Mouse (Mus musculus): ENCODE results near the gene 1700020A23Rik.
"Not testable (repeated sequence)": the region's sequence is repeated elsewhere in the genome, so short reads cannot be mapped to it uniquely, and the experiment has no call there.

The 1700020A23Rik gene

DNA sequence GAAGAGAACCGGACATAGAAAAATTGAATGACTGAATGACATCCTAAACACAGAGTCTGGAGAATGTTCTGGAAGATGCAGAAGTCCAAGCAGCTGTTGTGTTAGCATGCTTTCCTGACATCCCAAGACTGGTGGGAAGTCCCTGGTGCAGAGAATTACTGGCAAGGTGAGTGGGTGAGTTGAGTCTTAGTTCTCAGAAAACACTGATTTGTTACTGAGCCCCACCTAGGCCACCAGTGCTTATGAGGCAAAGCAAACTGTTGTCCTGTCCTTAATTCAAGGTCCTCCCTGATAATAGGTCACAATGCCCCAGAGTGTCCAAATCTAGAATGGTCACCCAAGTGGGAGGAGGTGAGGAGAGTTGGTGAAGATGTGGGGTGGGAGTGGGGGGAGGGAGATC is at the start of gene 1700020A23Rik, which contains the start of gene Gm28372:
Gene 1700020A23Rik (plus strand): TSS at position 321 of the 400 bp plus-strand sequence.
Gene Gm28372 (plus strand): TSS at position 301 of the 400 bp plus-strand sequence.
- no peak for DNase-seq

- no peak for DNase-seq
These were observed 47.5 kb upstream of the 1700020A23Rik start for GRCm38 (mm10) chr2:130357551-130357950.

- no peak for DNase-seq
These were observed 46.2 kb upstream of the 1700020A23Rik start for GRCm38 (mm10) chr2:130358852-130359251.

GRCm38 (mm10) chr2:130362511-130363026 is 42.5 kb upstream of the 1700020A23Rik start:
- DNase-seq, result peak; percentile 85 to 87

DNA sequence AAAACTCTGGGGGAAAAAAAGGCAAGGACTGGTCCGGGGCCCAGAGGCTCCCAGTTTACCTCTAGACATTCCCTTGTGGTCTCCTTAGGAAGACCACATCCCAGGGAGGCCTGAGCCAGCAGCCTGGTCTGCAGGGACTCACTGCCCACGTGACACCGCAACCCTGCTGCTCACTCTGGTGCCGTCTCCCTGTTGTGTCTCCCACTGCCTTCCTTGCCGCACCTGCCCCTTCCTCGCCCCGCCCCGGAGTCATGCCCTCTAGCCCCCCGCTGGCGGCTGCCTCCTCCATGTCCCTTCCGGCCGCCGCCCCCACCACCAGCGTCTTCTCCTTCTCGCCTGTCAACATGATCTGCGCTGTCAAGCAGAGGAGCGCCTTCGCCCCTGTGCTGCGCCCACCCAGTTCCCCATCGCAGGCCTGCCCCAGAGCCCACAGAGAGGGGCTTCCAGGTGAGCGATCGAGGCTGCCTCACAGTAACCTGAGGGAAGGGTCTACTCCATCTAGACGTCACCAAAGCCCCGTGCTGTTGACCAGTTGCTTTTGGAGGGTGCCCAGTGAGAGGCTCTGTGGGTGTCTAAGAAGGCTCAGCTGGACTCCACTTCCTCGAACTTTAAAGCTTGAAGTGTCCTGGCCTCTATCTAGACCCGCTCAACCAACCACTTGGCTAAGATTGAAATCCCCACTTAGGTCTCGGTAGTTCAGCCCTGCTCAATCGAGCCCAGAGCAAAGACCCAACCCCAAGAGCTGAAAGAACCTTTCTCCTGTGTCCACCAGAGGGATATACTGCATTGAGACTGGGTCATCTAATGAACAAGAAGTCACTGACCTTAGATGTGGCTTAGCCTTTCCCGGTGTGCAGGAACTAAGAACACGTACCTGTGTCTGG is 39.6 kb upstream of the 1700020A23Rik start:
- peak; percentile 59 to 72 for DNase-seq

- no peak for DNase-seq
These were observed 37.7 kb upstream of the 1700020A23Rik start for GRCm38 (mm10) chr2:130367386-130367785.

DNA sequence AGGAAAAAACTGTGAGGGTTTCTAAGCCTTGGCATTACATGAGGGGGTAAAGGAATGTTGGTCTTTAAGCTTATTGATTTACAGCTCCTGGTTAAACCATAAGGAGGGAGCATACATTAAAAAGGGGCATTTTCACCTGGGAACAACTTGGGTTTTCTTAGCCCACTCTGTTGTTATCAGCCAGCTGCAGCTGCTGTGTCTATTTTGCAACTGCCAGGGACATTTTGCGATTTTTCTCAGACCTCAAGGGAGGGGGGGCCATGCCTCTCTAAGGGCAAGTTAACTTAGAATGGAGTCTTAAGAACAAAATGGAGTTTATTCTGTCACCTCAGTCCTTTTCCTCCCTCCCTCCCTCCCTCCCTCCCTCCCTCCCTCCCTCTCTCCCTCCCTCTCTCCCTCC is 32.0 kb upstream of the 1700020A23Rik start:
- DNase-seq, result not testable (repeated sequence)

DNA sequence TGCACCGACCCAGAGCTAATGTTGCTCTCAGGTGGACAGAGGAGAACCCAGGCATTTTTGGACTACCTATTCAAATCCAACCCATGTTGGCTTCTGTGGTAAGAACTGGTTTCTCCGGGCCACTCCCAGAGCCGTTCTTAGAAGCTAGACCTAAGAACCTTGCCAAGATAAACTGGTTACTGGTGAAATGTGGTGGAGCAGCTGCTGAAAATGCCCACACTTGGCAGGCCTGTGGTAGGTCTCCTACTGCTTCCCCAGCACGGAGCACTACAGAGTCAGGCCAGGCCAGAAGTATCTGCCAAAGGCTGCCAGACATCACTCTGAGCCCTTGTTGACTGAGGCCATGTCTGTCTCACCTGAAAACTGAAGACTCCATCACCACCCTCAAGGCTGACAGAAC is 30.1 kb upstream of the 1700020A23Rik start:
- DNase-seq, result no peak

GRCm38 (mm10) chr2:130383205-130383604 is 21.9 kb upstream of the 1700020A23Rik start:
- DNase-seq, result no peak

- no peak for DNase-seq
These were observed 21.2 kb upstream of the 1700020A23Rik start for GRCm38 (mm10) chr2:130383895-130384294.

- no peak for DNase-seq
These were observed 18.8 kb upstream of the 1700020A23Rik start for GRCm38 (mm10) chr2:130386212-130386611.

DNA sequence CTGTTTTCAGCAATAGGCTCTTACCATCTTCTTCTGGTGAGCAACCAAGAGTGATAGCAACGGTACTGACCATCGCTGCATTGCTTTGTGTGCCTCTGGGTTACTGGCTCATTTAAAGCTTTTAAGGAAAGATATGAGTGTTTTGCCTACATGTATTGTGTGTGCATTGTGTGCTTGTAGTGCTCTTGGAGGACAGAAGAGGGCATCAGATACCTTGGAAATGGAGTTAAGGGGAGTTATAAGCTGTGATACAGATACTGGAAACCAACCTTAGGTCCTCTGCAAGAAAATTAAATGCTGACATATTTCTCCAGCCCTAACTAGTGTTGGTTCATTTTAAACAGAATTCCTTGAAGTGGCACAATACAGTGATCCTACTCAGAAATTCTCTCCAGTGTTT is 16.3 kb upstream of the 1700020A23Rik start:
- no peak for DNase-seq

DNA sequence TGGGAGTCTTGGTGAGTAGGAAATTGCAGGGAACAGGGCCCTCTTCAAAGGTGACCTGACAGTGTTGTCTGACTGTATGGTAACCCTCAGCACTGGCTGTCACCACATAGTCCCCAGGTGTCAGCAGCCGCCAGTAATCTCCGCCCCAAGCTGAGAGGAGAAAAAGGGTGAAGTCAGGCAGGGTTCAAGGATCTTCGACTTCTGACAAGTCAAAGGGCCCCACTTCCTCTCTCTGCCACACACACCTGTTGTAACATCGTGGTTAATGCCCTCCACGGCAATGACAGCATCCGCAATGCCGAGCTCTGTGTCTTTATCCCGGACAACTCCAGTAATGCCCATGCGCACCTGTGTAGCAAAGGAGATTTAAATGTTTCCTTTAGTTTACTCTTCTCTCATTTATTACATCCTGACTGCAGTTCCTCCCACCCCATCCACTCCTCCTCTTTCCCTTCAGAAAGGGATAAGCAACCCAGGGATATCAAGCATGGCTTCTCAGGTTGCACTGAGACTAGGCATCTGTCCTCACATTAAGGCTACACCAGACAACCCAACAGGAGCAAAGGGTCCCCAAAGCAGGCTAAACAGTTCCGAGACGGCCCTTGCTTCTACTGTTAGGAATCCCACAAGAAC is 13.9 kb upstream of the 1700020A23Rik start:
- DNase-seq, result no peak

DNA sequence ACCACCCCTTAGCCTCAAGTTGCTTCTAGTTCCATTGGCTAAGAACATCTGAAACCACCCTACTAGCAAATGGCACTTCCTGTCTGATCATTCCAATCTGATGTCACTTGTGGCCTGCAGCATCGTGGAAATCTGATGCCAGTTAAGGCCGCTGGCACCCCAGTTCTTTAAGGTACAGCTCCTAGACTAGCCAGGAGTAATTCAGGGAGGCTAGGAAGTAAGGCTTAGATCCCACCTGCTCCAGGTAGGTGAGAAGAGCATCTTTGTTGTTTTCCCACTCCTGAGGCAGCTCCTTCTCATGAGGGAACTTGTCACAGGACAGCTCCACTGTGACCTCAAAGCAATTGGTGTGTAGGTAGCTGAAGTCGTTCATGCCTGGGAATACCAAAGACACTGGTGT is 12.2 kb upstream of the 1700020A23Rik start:
- DNase-seq, result no peak

GRCm38 (mm10) chr2:130395696-130396095 is 9.4 kb upstream of the 1700020A23Rik start:
- no peak for DNase-seq

DNA sequence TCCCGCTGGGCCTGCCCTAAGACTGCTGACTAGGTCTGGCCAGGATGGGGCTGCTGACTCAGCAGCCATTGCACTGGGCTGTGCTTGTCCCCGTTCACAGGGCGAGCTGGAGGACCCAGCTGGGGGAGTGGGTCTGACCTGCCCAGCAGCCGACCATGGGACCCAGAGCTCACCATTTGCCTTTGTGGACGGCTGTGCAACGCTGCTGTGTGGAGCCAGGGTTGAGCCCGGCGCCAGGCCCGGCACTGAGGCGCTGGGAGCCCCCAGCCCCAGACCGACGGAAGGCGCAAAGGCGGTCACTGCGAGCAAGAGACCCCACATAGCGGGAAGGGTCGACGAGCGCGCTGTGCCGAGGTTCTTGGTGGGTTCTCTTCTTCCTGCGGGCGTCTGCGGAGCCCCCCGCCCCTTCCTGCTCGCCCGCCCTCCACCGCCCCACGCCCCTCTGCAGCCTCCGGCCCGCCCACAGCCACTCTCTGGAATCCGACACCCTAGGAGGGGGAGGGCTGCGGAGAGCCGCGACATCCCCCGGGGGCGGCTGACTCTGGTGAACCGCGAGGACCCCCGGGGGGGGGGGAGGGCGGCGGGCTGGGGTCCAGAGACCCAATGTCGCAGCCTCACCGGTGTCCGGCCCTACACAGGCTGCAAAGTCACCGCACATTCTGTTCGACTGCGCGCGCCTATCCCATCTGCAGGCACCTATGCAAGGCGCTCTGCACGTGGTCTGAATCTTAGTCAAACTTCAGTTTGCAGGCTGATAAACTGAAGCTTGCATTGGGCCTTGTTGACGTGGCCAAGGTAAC is 7.7 kb upstream of the 1700020A23Rik start, which contains the start of gene Cpxm1:
Gene Cpxm1 (minus strand): TSS at position 389 of the 800 bp plus-strand sequence.
- peak; percentile 73 to 80 for DNase-seq

- peak in 1 of 2 experiments; percentile 23 for DNase-seq
These were observed 7.0 kb upstream of the 1700020A23Rik start for GRCm38 (mm10) chr2:130398091-130398490.

DNA sequence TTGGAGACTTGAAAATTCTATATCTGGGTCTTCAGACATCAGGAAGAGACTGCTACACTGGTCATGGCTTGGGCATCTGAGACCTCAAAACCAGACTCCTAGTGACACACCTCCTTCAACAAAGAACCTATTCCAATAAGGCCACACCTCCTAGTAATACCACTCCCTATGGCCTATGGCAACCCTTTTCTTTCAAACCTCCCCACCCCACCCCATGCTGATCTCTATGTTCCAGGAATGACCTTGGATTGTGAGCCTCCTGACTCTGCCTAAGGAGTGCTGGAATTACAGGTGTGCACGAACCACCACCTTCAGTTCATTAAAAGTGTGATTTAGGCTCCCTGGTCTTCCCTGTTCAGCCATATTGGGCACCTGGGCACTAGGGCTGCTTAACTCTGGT is 5.0 kb upstream of the 1700020A23Rik start:
- no peak for DNase-seq

GRCm38 (mm10) chr2:130401891-130402290 is 3.2 kb upstream of the 1700020A23Rik start:
- DNase-seq, result no peak

GRCm38 (mm10) chr2:130406178-130406577 is 1.1 kb downstream of the 1700020A23Rik start, which contains the start of gene Tmem239:
TSS of gene Tmem239 (plus strand) at chr2:130406478.
- DNase-seq, result no peak

- peak in 1 of 2 experiments; percentile 30 for DNase-seq
These were observed 3.1 kb downstream of the 1700020A23Rik start for GRCm38 (mm10) chr2:130408194-130408593.

Measured in kidney, postnatal 4 days (tissue).